Mouse (Mus musculus) CH12.LX (cell line): ENCODE measurements around the gene Pacs1. TPM values are rescaled to one million over a fixed set of nuclear protein-coding genes. Genes with fewer than 3 reads are reported as not detected.

Experiments used
- DNase-seq: peaks from one replicate; pipeline ENCODE4 v3.0.0-alpha.2; 2013; ENCODE audit errors: extremely low read depth
- H3K27ac ChIP-seq: 2 replicates; pipeline ENCODE4 v1.5.1; 2012; ENCODE audit warnings: low read depth, mild to moderate bottlenecking, control low read depth, moderate library complexity; ENCODE audit not compliant: insufficient read depth
- H3K27me3 ChIP-seq: replicated peaks from 2 replicates; pipeline ENCODE3; 2012; ENCODE audit warnings: inconsistent platforms
- H3K36me3 ChIP-seq, 2 experiments: replicated peaks in 1 of 2; 2 replicates each; pipeline versions ENCODE3 to v1.6.1; 2012; ENCODE audit warnings: inconsistent platforms in 1 of 2, low read length in 1 of 2, mild to moderate bottlenecking in 1 of 2, mixed read lengths in 1 of 2, moderate library complexity in 1 of 2; ENCODE audit not compliant: control insufficient read depth in 1 of 2, insufficient read depth in 1 of 2
- H3K4me1 ChIP-seq, 2 experiments: 2 replicates each; pipeline ENCODE4 v1.6.1; 2012; ENCODE audit warnings: inconsistent platforms in 1 of 2, moderate library complexity in 1 of 2; ENCODE audit not compliant: insufficient read depth in 2 of 2, control insufficient read depth in 1 of 2
- H3K4me2 ChIP-seq: 2 replicates; pipeline ENCODE4 v1.6.1; 2012; ENCODE audit warnings: low read depth, mild to moderate bottlenecking, control low read depth; ENCODE audit not compliant: poor library complexity, insufficient read depth, severe bottlenecking
- H3K4me3 ChIP-seq, 3 experiments: fragments of 150-350 bp in 1 of 3; sonication (generic) in 1 of 3; replicated peaks in 1 of 3; 2 replicates each; pipeline versions ENCODE3 to v1.5.1; 2011 to 2012; ENCODE audit warnings: low read depth in 2 of 3, low read length in 2 of 3, mild to moderate bottlenecking in 2 of 3, moderate library complexity in 2 of 3, control low read depth in 1 of 3, improper control_type of control experiment in 1 of 3, inconsistent platforms in 1 of 3, mixed read lengths in 1 of 3; ENCODE audit not compliant: poor library complexity in 1 of 3
- H3K79me2 ChIP-seq: replicated peaks from 2 replicates; pipeline ENCODE4 v1.6.1; 2012; ENCODE audit warnings: mild to moderate bottlenecking, moderate library complexity; ENCODE audit not compliant: control insufficient read depth, poor library complexity, insufficient read depth, severe bottlenecking; ENCODE audit errors: extremely low read depth
- H3K9ac ChIP-seq: 2 replicates; pipeline ENCODE4 v1.6.1; 2012; ENCODE audit warnings: low read depth, mild to moderate bottlenecking, control low read depth, moderate library complexity; ENCODE audit not compliant: insufficient read depth
- H3K9me3 ChIP-seq: replicated peaks from 2 replicates; pipeline ENCODE3; 2012; ENCODE audit warnings: low read length, inconsistent platforms, mixed read lengths
- BHLHE40 ChIP-seq: IDR thresholded peaks from 2 replicates; pipeline ENCODE4 v1.6.1; 2011; ENCODE audit warnings: mild to moderate bottlenecking, low read depth, low read length, improper control_type of control experiment
- CHD1 ChIP-seq: IDR thresholded peaks from 2 replicates; pipeline ENCODE4 v1.6.1; 2012; ENCODE audit warnings: low read depth, low read length, improper control_type of control experiment, inconsistent platforms
- CHD2 ChIP-seq: IDR thresholded peaks from 2 replicates; pipeline ENCODE4 v1.6.1; 2011; ENCODE audit warnings: low read length, improper control_type of control experiment
- CTCF ChIP-seq, 2 experiments: IDR thresholded peaks in 1 of 2; conservative IDR thresholded peaks in 1 of 2; 2 replicates each; pipeline ENCODE4 v1.5.1; 2011 to 2012; ENCODE audit warnings: low read depth in 2 of 2, low read length in 2 of 2, improper control_type of control experiment in 1 of 2, inconsistent platforms in 1 of 2, mild to moderate bottlenecking in 1 of 2, moderate library complexity in 1 of 2
- E2F4 ChIP-seq: IDR thresholded peaks from 2 replicates; pipeline ENCODE4 v1.6.1; 2011; ENCODE audit warnings: low read depth, low read length, improper control_type of control experiment; ENCODE audit not compliant: insufficient replicate concordance
- ELF1 ChIP-seq: IDR thresholded peaks from 2 replicates; pipeline ENCODE4 v1.6.1; 2014; ENCODE audit warnings: low read depth, mild to moderate bottlenecking, inconsistent platforms, low read length, improper control_type of control experiment
- EP300 ChIP-seq: IDR thresholded peaks from 2 replicates; pipeline ENCODE4 v1.6.1; 2011; ENCODE audit warnings: low read length, improper control_type of control experiment
- ETS1 ChIP-seq: conservative IDR thresholded peaks from 2 replicates; pipeline ENCODE4 v1.6.1; 2012; ENCODE audit warnings: low read depth, mild to moderate bottlenecking, inconsistent platforms, low read length, improper control_type of control experiment, moderate library complexity
- GABPA ChIP-seq: IDR thresholded peaks from 2 replicates; pipeline ENCODE4 v1.6.1; 2012; ENCODE audit warnings: low read depth, low read length, improper control_type of control experiment, inconsistent platforms; ENCODE audit not compliant: insufficient replicate concordance
- HCFC1 ChIP-seq: IDR thresholded peaks from 2 replicates; pipeline ENCODE4 v1.6.1; 2012; ENCODE audit warnings: low read depth, mild to moderate bottlenecking, inconsistent platforms, low read length, improper control_type of control experiment
- IRF4 ChIP-seq: IDR thresholded peaks from 2 replicates; pipeline ENCODE4 v1.6.1; 2014; ENCODE audit warnings: low read depth, mild to moderate bottlenecking, inconsistent platforms, low read length, improper control_type of control experiment
- JUN ChIP-seq: IDR thresholded peaks from 2 replicates; pipeline ENCODE4 v1.6.1; 2011; ENCODE audit warnings: low read depth, mild to moderate bottlenecking, low read length, improper control_type of control experiment, moderate library complexity; ENCODE audit not compliant: insufficient read depth
- JUND ChIP-seq: conservative IDR thresholded peaks from 2 replicates; pipeline ENCODE4 v1.6.1; 2011; ENCODE audit warnings: low read depth, low read length, improper control_type of control experiment
- KAT2A ChIP-seq: IDR thresholded peaks from 2 replicates; pipeline ENCODE4 v1.6.1; 2012; ENCODE audit warnings: low read length, improper control_type of control experiment, inconsistent platforms; ENCODE audit not compliant: insufficient replicate concordance
- MAFK ChIP-seq: IDR thresholded peaks from 2 replicates; pipeline ENCODE4 v1.6.1; 2011; ENCODE audit warnings: low read length, improper control_type of control experiment; ENCODE audit not compliant: insufficient replicate concordance
- MAX ChIP-seq: IDR thresholded peaks from 2 replicates; pipeline ENCODE4 v1.6.1; 2011; ENCODE audit warnings: low read length, improper control_type of control experiment
- MAZ ChIP-seq: IDR thresholded peaks from 2 replicates; pipeline ENCODE4 v1.6.1; 2012; ENCODE audit warnings: low read depth, mild to moderate bottlenecking, inconsistent platforms, low read length, improper control_type of control experiment, moderate library complexity
- MEF2A ChIP-seq: IDR thresholded peaks from 2 replicates; pipeline ENCODE4 v1.6.1; 2014; ENCODE audit warnings: low read depth, mild to moderate bottlenecking, inconsistent platforms, low read length, improper control_type of control experiment, borderline replicate concordance
- MXI1 ChIP-seq: IDR thresholded peaks from 2 replicates; pipeline ENCODE4 v1.6.1; 2011; ENCODE audit warnings: mild to moderate bottlenecking, low read depth, low read length, improper control_type of control experiment
- NELFE ChIP-seq: IDR thresholded peaks from 2 replicates; pipeline ENCODE4 v1.6.1; 2011; ENCODE audit warnings: low read depth, low read length, improper control_type of control experiment
- NRF1 ChIP-seq: IDR thresholded peaks from 2 replicates; pipeline ENCODE4 v1.6.1; 2014; ENCODE audit warnings: low read depth, mild to moderate bottlenecking, inconsistent platforms, low read length, improper control_type of control experiment, moderate library complexity
- PAX5 ChIP-seq: IDR thresholded peaks from 2 replicates; pipeline ENCODE4 v1.6.1; 2012; ENCODE audit warnings: low read length, inconsistent platforms, mixed read lengths
- POLR2A ChIP-seq: IDR thresholded peaks from 2 replicates; pipeline ENCODE4 v1.6.1; 2011; ENCODE audit warnings: low read depth, mild to moderate bottlenecking, improper control_type of control experiment, low read length
- POLR2AphosphoS2 ChIP-seq: IDR thresholded peaks from 2 replicates; pipeline ENCODE4 v1.6.1; 2011; ENCODE audit warnings: low read depth, low read length, improper control_type of control experiment
- RAD21 ChIP-seq: IDR thresholded peaks from 2 replicates; pipeline ENCODE4 v1.6.1; 2011; ENCODE audit warnings: low read depth, mild to moderate bottlenecking, low read length, improper control_type of control experiment, moderate library complexity
- RCOR1 ChIP-seq: conservative IDR thresholded peaks from 2 replicates; pipeline ENCODE4 v1.6.1; 2012; ENCODE audit warnings: low read depth, mild to moderate bottlenecking, inconsistent platforms, low read length, improper control_type of control experiment
- SIN3A ChIP-seq: IDR thresholded peaks from 2 replicates; pipeline ENCODE4 v1.6.1; 2012; ENCODE audit warnings: low read length, improper control_type of control experiment, inconsistent platforms
- SMC3 ChIP-seq: IDR thresholded peaks from 2 replicates; pipeline ENCODE4 v1.6.1; 2011; ENCODE audit warnings: low read depth, low read length, improper control_type of control experiment
- TBP ChIP-seq: conservative IDR thresholded peaks from 2 replicates; pipeline ENCODE4 v1.6.1; 2011; ENCODE audit warnings: low read depth, low read length, improper control_type of control experiment
- TCF12 ChIP-seq: IDR thresholded peaks from 2 replicates; pipeline ENCODE4 v1.6.1; 2014; ENCODE audit warnings: low read depth, mild to moderate bottlenecking, inconsistent platforms, low read length, improper control_type of control experiment
- UBTF ChIP-seq: IDR thresholded peaks from 2 replicates; pipeline ENCODE4 v1.6.1; 2012; ENCODE audit warnings: low read depth, mild to moderate bottlenecking, inconsistent platforms, low read length, improper control_type of control experiment, moderate library complexity
- USF1 ChIP-seq: IDR thresholded peaks from 2 replicates; pipeline ENCODE4 v1.6.1; 2014; ENCODE audit warnings: low read depth, mild to moderate bottlenecking, inconsistent platforms, low read length, improper control_type of control experiment
- USF2 ChIP-seq: conservative IDR thresholded peaks from 2 replicates; pipeline ENCODE4 v1.6.1; 2011; ENCODE audit warnings: low read depth, low read length, improper control_type of control experiment
- ZC3H11A ChIP-seq: IDR thresholded peaks from 2 replicates; pipeline ENCODE4 v1.6.1; 2012; ENCODE audit warnings: low read depth, mild to moderate bottlenecking, inconsistent platforms, low read length, improper control_type of control experiment
- ZKSCAN1 ChIP-seq: IDR thresholded peaks from 2 replicates; pipeline ENCODE4 v1.6.1; 2012; ENCODE audit warnings: low read depth, inconsistent platforms, low read length, improper control_type of control experiment, borderline replicate concordance
- ZMIZ1 ChIP-seq: IDR thresholded peaks from 2 replicates; pipeline ENCODE4 v1.6.1; 2012; ENCODE audit warnings: low read depth, mild to moderate bottlenecking, inconsistent platforms, low read length, improper control_type of control experiment
- ZNF384 ChIP-seq: IDR thresholded peaks from 2 replicates; pipeline ENCODE4 v1.6.1; 2012; ENCODE audit warnings: low read depth, low read length, improper control_type of control experiment, inconsistent platforms
- dilution Hi-C: fragments of 300-500 bp; cut with MboI; formaldehyde crosslinking; loops from 2 replicates; pipeline ENCODE4 v1.14.3; 2020; ENCODE audit warnings: low sequenced_read_pairs; ENCODE audit not compliant: extremely low pct_unique_long_range_greater_than_20kb, extremely low pct_ligation_motif_present
- in situ Hi-C: fragments of 300-500 bp; cut with MboI; formaldehyde crosslinking; loops from 3 replicates; pipeline ENCODE4 v1.14.3; 2019; ENCODE audit warnings: low sequenced_read_pairs, low pct_ligation_motif_present, low pct_unique_long_range_greater_than_20kb, mixed read lengths
- polyA plus RNA-seq: library from polyadenylated mRNA; unstranded; fragments of >175 nt; gene quantifications from 2 replicates; pipeline ENCODE4 v1.2.1, GENCODE M21; 2012; ENCODE audit warnings: low read depth; ENCODE audit not compliant: insufficient read length
- total RNA-seq, 2 experiments: library from RNA; depleted of rRNA; stranded (reverse); fragments of 300-350 nt in 1 of 2; fragments of >200 nt in 1 of 2; gene quantifications; 2 replicates each; pipeline ENCODE4 v1.2.3; 2012 to 2014

The Pacs1 gene
- total RNA-seq (2012; rRNA removed): 10.7 and 14.4 TPM in 2 replicates
- 2.0 and 2.4 TPM in 2 replicates for total RNA-seq (2014; rRNA removed)
- polyA plus RNA-seq: 8.9 and 10.1 TPM in 2 replicates

GRCm38 (mm10) chr19:5272801-5273733 lies at the start of gene Pacs1:
Gene Pacs1 (minus strand): TSS chr19:5273119.
- Histone ChIP-seq H3K9ac (peak within 1 kb of the TSS; percentile 78), H3K4me1 (peaks cover 9 to 64% of the 10 kb centered on the region in 2 experiments; a peak in 3 of 4 replicates), H3K9me3 (no peaks in the 10 kb centered on the region), H3K27me3 (no peaks in the 10 kb centered on the region), H3K79me2 (peaks cover 34% of the 10 kb centered on the region), H3K36me3 (peaks cover 30 to 47% of the 10 kb centered on the region in 2 experiments), H3K4me3 (peak within 1 kb of the TSS; percentile 67 to 94 (median 67)), H3K27ac (peak within 1 kb of the TSS; percentile 84), H3K4me2 (peak within 1 kb of the TSS; percentile 64)
- DNase-seq: peak; percentile 80
- TF ChIP-seq IRF4: no peak; the same call in 1 of the 2 replicates
- no peak for TF ChIP-seq ZKSCAN1
- TF ChIP-seq KAT2A: no peak
- TF ChIP-seq USF2: no peak
- no peak for TF ChIP-seq POLR2AphosphoS2
- TF ChIP-seq MXI1: peak; percentile 57
- TF ChIP-seq ZNF384: no peak
- TF ChIP-seq TCF12: peak; percentile 31; the same call in 1 of the 2 replicates
- TF ChIP-seq GABPA: no peak
- no peak for TF ChIP-seq CHD1
- no peak for TF ChIP-seq MAFK
- peak; percentile 45; the same call in 1 of the 2 replicates for TF ChIP-seq MAX
- TF ChIP-seq SMC3: no peak
- peak; percentile 75 for TF ChIP-seq NELFE
- TF ChIP-seq HCFC1: no peak
- no peak for TF ChIP-seq RCOR1
- no peak for TF ChIP-seq ZC3H11A
- no peak; the same call in 1 of the 2 replicates for TF ChIP-seq RAD21
- no peak for TF ChIP-seq PAX5
- peak; percentile 86 for TF ChIP-seq BHLHE40
- no peak for TF ChIP-seq JUND
- peak; percentile 83 for TF ChIP-seq ZMIZ1
- peak; percentile 70 for TF ChIP-seq ELF1
- TF ChIP-seq UBTF: 0 out of 2 replicates have a peak, but pooled peaks have one; percentile 44
- peak; percentile 83 for TF ChIP-seq NRF1
- peak; percentile 66; the same call in 1 of the 2 replicates for TF ChIP-seq POLR2A
- TF ChIP-seq MAZ: peak; percentile 26; the same call in 1 of the 2 replicates
- TF ChIP-seq CTCF (conservative IDR thresholded peaks at IDR 0.05 in 1 of 2, IDR thresholded peaks at IDR 0.05 in 1 of 2; ENCODE audit: low read depth in 2 of 2, low read length in 2 of 2): no peak
- no peak; the same call in 1 of the 2 replicates for TF ChIP-seq ETS1
- TF ChIP-seq SIN3A: peak; percentile 64; the same call in 1 of the 2 replicates
- TF ChIP-seq MEF2A: peak; percentile 34; the same call in 1 of the 2 replicates
- TF ChIP-seq USF1: no peak; the same call in 1 of the 2 replicates
- TF ChIP-seq CHD2: no peak
- TF ChIP-seq TBP: no peak
- no peak for TF ChIP-seq EP300
- no peak for TF ChIP-seq JUN
- TF ChIP-seq E2F4: no peak
- in situ Hi-C loops (no loop called here), dilution Hi-C loops (no loop called here)
